Mouse (Mus musculus) T-helper 1 cell (primary cell): ENCODE data around the gene Anks1b.

Source experiments
- in situ Hi-C: fragments of 300-600 bp; cut with MboI, MseI; formaldehyde crosslinking; loops from one replicate; pipeline ENCODE4 v1.15.1; 2025; ENCODE audit warnings: high pct_unique_total_duplicates

Anks1b gene

GRCm38 (mm10) chr10:90947043-90947442 is 1073.7 kb downstream of the Anks1b start:
- in situ Hi-C loops = no loop called here

- in situ Hi-C loops = no loop called here
Measured at GRCm38 (mm10) chr10:90947608-90948373, 1074.5 kb downstream of the Anks1b start.

- in situ Hi-C loops = loop anchor here (10.0 kb wide), 1 partner anchor 1772 kb away; the partner anchor contains the start of gene Nedd1
Measured at GRCm38 (mm10) chr10:90953103-90953709, 1079.9 kb downstream of the Anks1b start.

- in situ Hi-C loops = loop anchor here (10.0 kb wide), 1 partner anchor 1771 kb away; the partner anchor contains the start of gene Nedd1
Measured at GRCm38 (mm10) chr10:90953821-90954220, 1080.5 kb downstream of the Anks1b start.

- in situ Hi-C loops = no loop called here
Measured at GRCm38 (mm10) chr10:90960374-90960773, 1087.1 kb downstream of the Anks1b start.

- in situ Hi-C loops = no loop called here
Measured at GRCm38 (mm10) chr10:90964511-90964910, 1091.2 kb downstream of the Anks1b start.

GRCm38 (mm10) chr10:90965671-90966315 is 1092.5 kb downstream of the Anks1b start:
- in situ Hi-C loops = no loop called here

- in situ Hi-C loops = no loop called here
Measured at GRCm38 (mm10) chr10:90966821-90967220, 1093.5 kb downstream of the Anks1b start.

- in situ Hi-C loops = no loop called here
Measured at GRCm38 (mm10) chr10:90968247-90968646, 1094.9 kb downstream of the Anks1b start.

- in situ Hi-C loops = no loop called here
Measured at GRCm38 (mm10) chr10:90969355-90970174, 1096.3 kb downstream of the Anks1b start.

- in situ Hi-C loops = no loop called here
Measured at GRCm38 (mm10) chr10:90970560-90970959, 1097.3 kb downstream of the Anks1b start.

GRCm38 (mm10) chr10:90974084-90974483 is 1100.8 kb downstream of the Anks1b start:
- in situ Hi-C loops = no loop called here

GRCm38 (mm10) chr10:90974491-90974890 is 1101.2 kb downstream of the Anks1b start:
- in situ Hi-C loops = no loop called here

- in situ Hi-C loops = no loop called here
Measured at GRCm38 (mm10) chr10:90981811-90982210, 1108.5 kb downstream of the Anks1b start.

- in situ Hi-C loops = no loop called here
Measured at GRCm38 (mm10) chr10:90983046-90983445, 1109.7 kb downstream of the Anks1b start.

- in situ Hi-C loops = no loop called here
Measured at GRCm38 (mm10) chr10:90990340-90990739, 1117.0 kb downstream of the Anks1b start.

- in situ Hi-C loops = no loop called here
Measured at GRCm38 (mm10) chr10:90992237-90992636, 1118.9 kb downstream of the Anks1b start.

GRCm38 (mm10) chr10:90993869-90994268 is 1120.6 kb downstream of the Anks1b start:
- in situ Hi-C loops = no loop called here

GRCm38 (mm10) chr10:90999899-91000298 is 1126.6 kb downstream of the Anks1b start:
- in situ Hi-C loops = no loop called here

GRCm38 (mm10) chr10:91001421-91001820 is 1128.1 kb downstream of the Anks1b start:
- in situ Hi-C loops = no loop called here

- in situ Hi-C loops = no loop called here
Measured at GRCm38 (mm10) chr10:91005858-91006538, 1132.7 kb downstream of the Anks1b start.
